Mouse (Mus musculus) thymus, postnatal 14 days (tissue): ENCODE results near the gene Lrrc75b.
"Not testable (repeated sequence)": the region's sequence is repeated elsewhere in the genome, so short reads cannot be mapped to it uniquely, and the experiment has no call there.

Source experiments
- DNase-seq: peaks from one replicate; pipeline ENCODE4 v3.0.0; 2021

The Lrrc75b gene

GRCm38 (mm10) chr10:75530322-75530721, 29.8 kb downstream of the Lrrc75b start:
- no peak for DNase-seq

GRCm38 (mm10) chr10:75525450-75525849, 34.7 kb downstream of the Lrrc75b start:
- not testable (repeated sequence) for DNase-seq

- DNase-seq: no peak
Measured at GRCm38 (mm10) chr10:75521643-75522042, 38.5 kb downstream of the Lrrc75b start.

- no peak for DNase-seq
Measured at GRCm38 (mm10) chr10:75520581-75520980, 39.5 kb downstream of the Lrrc75b start.

- DNase-seq: peak; percentile 97
Measured at GRCm38 (mm10) chr10:75517758-75518143, 42.4 kb downstream of the Lrrc75b start, which contains the start of gene Gucd1. Gucd1 (minus strand) TSS chr10:75517972.

- peak; percentile 95 for DNase-seq
Measured at GRCm38 (mm10) chr10:75517073-75517757, 42.9 kb downstream of the Lrrc75b start, which contains the start of gene Snrpd3. Snrpd3 (plus strand) TSS chr10:75517551.

- DNase-seq: no peak
Measured at GRCm38 (mm10) chr10:75516724-75517072, 43.4 kb downstream of the Lrrc75b start.

GRCm38 (mm10) chr10:75516038-75516723, 43.9 kb downstream of the Lrrc75b start:
- no peak for DNase-seq

GRCm38 (mm10) chr10:75515216-75516037, 44.7 kb downstream of the Lrrc75b start:
- no peak for DNase-seq

- DNase-seq: no peak
Measured at GRCm38 (mm10) chr10:75514361-75514760, 45.8 kb downstream of the Lrrc75b start.

- no peak for DNase-seq
Measured at GRCm38 (mm10) chr10:75513306-75514067, 46.6 kb downstream of the Lrrc75b start.

- DNase-seq: no peak
Measured at GRCm38 (mm10) chr10:75512796-75513195, 47.3 kb downstream of the Lrrc75b start.

GRCm38 (mm10) chr10:75511897-75512296, 48.2 kb downstream of the Lrrc75b start:
- DNase-seq: no peak

- no peak for DNase-seq
Measured at GRCm38 (mm10) chr10:75511060-75511459, 49.1 kb downstream of the Lrrc75b start.

- no peak for DNase-seq
Measured at GRCm38 (mm10) chr10:75510446-75510845, 49.7 kb downstream of the Lrrc75b start.

- DNase-seq: not testable (repeated sequence)
Measured at GRCm38 (mm10) chr10:75505928-75506327, 54.2 kb downstream of the Lrrc75b start.

- no peak for DNase-seq
Measured at GRCm38 (mm10) chr10:75505130-75505495, 55.0 kb downstream of the Lrrc75b start.

GRCm38 (mm10) chr10:75504234-75505129, 55.6 kb downstream of the Lrrc75b start:
- DNase-seq: no peak

- no peak for DNase-seq
Measured at GRCm38 (mm10) chr10:75503692-75504091, 56.4 kb downstream of the Lrrc75b start.

GRCm38 (mm10) chr10:75501641-75502040, 58.5 kb downstream of the Lrrc75b start:
- no peak for DNase-seq

- DNase-seq: no peak
Measured at GRCm38 (mm10) chr10:75500345-75500744, 59.8 kb downstream of the Lrrc75b start.
